Mouse (Mus musculus) hematopoietic stem cell, adult 5-6 weeks (primary cell): Measurements from ENCODE around the gene Cblc. TPM values are rescaled to one million over a fixed set of nuclear protein-coding genes. Genes with fewer than 3 reads are reported as not detected.

Experiments
- ATAC-seq, 2 experiments: fragments of 125-278 bp in 1 of 2; replicated peaks in 1 of 2; 2 replicates each; pipeline ENCODE4 v1.8.0; 2016 to 2017; ENCODE audit warnings: inconsistent platforms in 2 of 2, mild to moderate bottlenecking in 2 of 2, moderate number of reproducible peaks in 2 of 2, low read depth in 1 of 2, moderate TSS enrichment in 1 of 2; ENCODE audit not compliant: low FRiP score in 2 of 2, poor library complexity in 2 of 2, severe bottlenecking in 2 of 2, insufficient read depth in 1 of 2, low TSS enrichment in 1 of 2
- total RNA-seq: library from RNA; stranded (forward); fragments of 172-1452, 232-1000 nt; gene quantifications from 2 replicates; pipeline ENCODE4 v1.2.3, GENCODE M21; 2017

Cblc gene
- total RNA-seq, 1 experiment from 2014 or later, result not detected

- no peak for ATAC-seq
Observed at GRCm38 (mm10) chr7:19747420-19748218, 49.0 kb downstream of the Cblc start.

- ATAC-seq, result no peak
Observed at GRCm38 (mm10) chr7:19746426-19747201, 50.0 kb downstream of the Cblc start.

- ATAC-seq, result no peak
Observed at GRCm38 (mm10) chr7:19745971-19746370, 50.6 kb downstream of the Cblc start.

GRCm38 (mm10) chr7:19744590-19745385, 51.8 kb downstream of the Cblc start:
- peak; percentile 18; a peak in 3 of 4 replicates for ATAC-seq

GRCm38 (mm10) chr7:19743791-19744190, 52.8 kb downstream of the Cblc start:
- no peak for ATAC-seq

GRCm38 (mm10) chr7:19742468-19742867, 54.1 kb downstream of the Cblc start:
- ATAC-seq, result no peak

GRCm38 (mm10) chr7:19741329-19742031, 55.1 kb downstream of the Cblc start:
- no peak for ATAC-seq

- ATAC-seq, result no peak
Observed at GRCm38 (mm10) chr7:19740269-19740668, 56.3 kb downstream of the Cblc start.

GRCm38 (mm10) chr7:19738771-19739170, 57.8 kb downstream of the Cblc start:
- ATAC-seq, result no peak

GRCm38 (mm10) chr7:19736389-19737057, 60.1 kb downstream of the Cblc start:
- ATAC-seq, result peak; percentile 72 to 75

- no peak for ATAC-seq
Observed at GRCm38 (mm10) chr7:19734178-19734666, 62.4 kb downstream of the Cblc start.

Other genes starting within 250 kb of the Cblc start
- 12.2 and 16.3 TPM in 2 replicates for gene Ppp1r37, start 233.7 kb downstream of the Cblc start, total RNA-seq
- 5.3 and 5.9 TPM in 2 replicates for gene Zfp296, start 219.5 kb downstream of the Cblc start, total RNA-seq
- gene Gemin7, start 219.2 kb downstream of the Cblc start, total RNA-seq, result 35.4 and 44.9 TPM in 2 replicates
- 40.1 and 51.3 TPM in 2 replicates for gene Clasrp, start 192.3 kb downstream of the Cblc start, total RNA-seq
- gene Relb, start 167.4 kb downstream of the Cblc start, total RNA-seq, result 8.7 and 12.4 TPM in 2 replicates
- 21.4 and 26.4 TPM in 2 replicates for gene Clptm1, start 131.8 kb downstream of the Cblc start, total RNA-seq
- 6.1 TPM in 1 of 2 replicates, not detected in the other for gene Apoc2, start 118.9 kb downstream of the Cblc start, total RNA-seq
- gene Gm44805, start 115.4 kb downstream of the Cblc start, total RNA-seq, result not detected in 2 replicates
- gene Apoc4, start 115.3 kb downstream of the Cblc start, total RNA-seq, result not detected in 2 replicates
- gene Apoc1, start 104.1 kb downstream of the Cblc start, total RNA-seq, result not detected in 2 replicates
- gene Apoe, start 97.6 kb downstream of the Cblc start, total RNA-seq, result 167 and 314 TPM in 2 replicates
- gene Tomm40, start 81.4 kb downstream of the Cblc start, total RNA-seq, result 24.6 and 29.0 TPM in 2 replicates
- gene Nectin2, start 46.3 kb downstream of the Cblc start, total RNA-seq, result 2.0 and 3.8 TPM in 2 replicates
- gene Bcam, start 25.8 kb downstream of the Cblc start, total RNA-seq, result 2.3 and 4.2 TPM in 2 replicates
- 3.0 and 5.3 TPM in 2 replicates for gene Bcl3, start 26.0 kb upstream of the Cblc start, total RNA-seq
- gene Gm19345, start 55.2 kb upstream of the Cblc start, total RNA-seq, result not detected in 2 replicates
- gene Ceacam16, start 64.5 kb upstream of the Cblc start, total RNA-seq, result 0.10 and 0.38 TPM in 2 replicates
- gene Ceacam19, start 91.2 kb upstream of the Cblc start, total RNA-seq, result not detected in 2 replicates
- gene Pvr, start 124.4 kb upstream of the Cblc start, total RNA-seq, result 11.1 and 13.4 TPM in 2 replicates
- gene Igsf23, start 153.9 kb upstream of the Cblc start, total RNA-seq, result not detected in 2 replicates
- not detected in 2 replicates for gene Ceacam20, start 168.6 kb upstream of the Cblc start, total RNA-seq
- not detected in 2 replicates for gene Nlrp9b, start 194.7 kb upstream of the Cblc start, total RNA-seq